Mouse (Mus musculus) midbrain, postnatal 0 days (tissue): ENCODE results near the gene Xlr5a. TPM values are rescaled to one million over a fixed set of nuclear protein-coding genes. Genes with fewer than 3 reads are reported as not detected.
"Not testable (repeated sequence)": the region's sequence is repeated elsewhere in the genome, so short reads cannot be mapped to it uniquely, and the experiment has no call there.

Source experiments
- ATAC-seq: fragments of 200-750 bp; cut with Nextera tagmentation; 2 replicates; pipeline ENCODE4 v1.8.0; 2017; ENCODE audit warnings: moderate number of reproducible peaks, mild to moderate bottlenecking, moderate TSS enrichment, moderate library complexity; ENCODE audit not compliant: low FRiP score
- DNase-seq: peaks from one replicate; pipeline ENCODE4 v3.0.0-alpha.2; 2015; ENCODE audit warnings: low spot score
- H3K27ac ChIP-seq: fragments of 300-500 bp; sonication (generic); 2 replicates; pipeline ENCODE4 v1.5.1; 2014; ENCODE audit warnings: low read depth, mild to moderate bottlenecking, low read length, mixed read lengths
- H3K27me3 ChIP-seq: fragments of 300-500 bp; sonication (generic); 2 replicates; pipeline ENCODE4 v1.6.1; 2014; ENCODE audit warnings: low read length, control low read depth, mixed read lengths; ENCODE audit not compliant: insufficient read depth
- H3K36me3 ChIP-seq: fragments of 300-500 bp; sonication (generic); 2 replicates; pipeline ENCODE4 v1.6.1; 2014; ENCODE audit warnings: low read length, control low read depth, mixed read lengths; ENCODE audit not compliant: insufficient read depth
- H3K4me1 ChIP-seq: fragments of 300-500 bp; sonication (generic); 2 replicates; pipeline ENCODE4 v1.6.1; 2014; ENCODE audit warnings: mild to moderate bottlenecking, control low read depth, antibody characterized with exemption, low read length, mixed read lengths; ENCODE audit not compliant: insufficient read depth
- H3K4me2 ChIP-seq: fragments of 300-500 bp; sonication (generic); 2 replicates; pipeline ENCODE4 v1.6.1; 2014; ENCODE audit warnings: low read depth, mild to moderate bottlenecking, low read length, mixed read lengths; ENCODE audit not compliant: poor library complexity, severe bottlenecking
- H3K4me3 ChIP-seq: fragments of 300-500 bp; sonication (generic); 2 replicates; pipeline ENCODE4 v1.5.1; 2014; ENCODE audit warnings: low read depth, mild to moderate bottlenecking, low read length, moderate library complexity
- H3K9ac ChIP-seq: fragments of 300-500 bp; sonication (generic); replicated peaks from 2 replicates; pipeline ENCODE4 v1.6.1; 2014; ENCODE audit warnings: mild to moderate bottlenecking, low read length, moderate library complexity, mixed read lengths; ENCODE audit not compliant: poor library complexity, severe bottlenecking
- H3K9me3 ChIP-seq: fragments of 300-500 bp; sonication (generic); 2 replicates; pipeline ENCODE4 v1.6.1; 2016; ENCODE audit warnings: low read length, control low read depth
- CTCF ChIP-seq: IDR thresholded peaks from 2 replicates; pipeline ENCODE4 v1.5.1; 2016; ENCODE audit warnings: antibody characterized with exemption, mild to moderate bottlenecking
- WGBS: fragments of 180-500 bp; shearing (Covaris S2); extraction: QIAGEN DNeasy Blood & Tissue Kit; methylation state at CpG from one replicate; pipeline ENCODE4 v1.1.7; 2014; 5-methylcytosine and 5-hydroxymethylcytosine counted together
- polyA plus RNA-seq: library from polyadenylated mRNA; unstranded; fragments of >200 nt; fragmentation: Nextera tagmentation; extraction: Ambion mirVana; gene quantifications from 2 replicates; pipeline ENCODE4 v1.2.1, GENCODE M21; 2015
- total RNA-seq: library from RNA; depleted of rRNA; stranded (reverse); fragments of >200 nt; gene quantifications from 2 replicates; pipeline ENCODE4 v1.2.3, GENCODE M21; 2014

Gene Xlr5a
- total and polyA plus RNA-seq, 2 experiments from 2014 or later: not detected

GRCm38 (mm10) chrX:73229288-73229687 is 63.5 kb downstream of the Xlr5a start:
- no peaks in the 10 kb centered on the region for H3K9me3 ChIP-seq
- WGBS: 24% methylated on average over 3 of the region's 3 CpGs

GRCm38 (mm10) chrX:73228606-73229214 is 64.1 kb downstream of the Xlr5a start:
- Histone ChIP-seq H3K4me3 (peak overlapping the region; percentile 61), H3K9me3 (no peaks in the 10 kb centered on the region), H3K27ac (peak overlapping the region; percentile 89), H3K27me3 (no peaks in the 10 kb centered on the region), H3K36me3 (no peaks in the 10 kb centered on the region), H3K9ac (peak overlapping the region; percentile 69), H3K4me2 (peak overlapping the region; percentile 54), H3K4me1 (no peaks in the 10 kb centered on the region)
- ATAC-seq (peak; percentile 74), DNase-seq (peak; percentile 65)
- TF ChIP-seq CTCF: peak; percentile 40
- 20% methylated on average over 44 of the region's 51 CpGs for WGBS

More at GRCm38 (mm10) chrX:73229288-73229687, 63.5 kb downstream of the Xlr5a start:
- Histone ChIP-seq H3K9ac (peak overlapping the region; percentile 69), H3K4me3 (peak overlapping the region; percentile 61), H3K27ac (peak overlapping the region; percentile 89), H3K4me1 (no peaks in the 10 kb centered on the region), H3K27me3 (no peaks in the 10 kb centered on the region), H3K36me3 (no peaks in the 10 kb centered on the region), H3K4me2 (peak overlapping the region; percentile 54)
- ATAC-seq (no peak), DNase-seq (no peak)
- TF ChIP-seq CTCF: no peak

DNA sequence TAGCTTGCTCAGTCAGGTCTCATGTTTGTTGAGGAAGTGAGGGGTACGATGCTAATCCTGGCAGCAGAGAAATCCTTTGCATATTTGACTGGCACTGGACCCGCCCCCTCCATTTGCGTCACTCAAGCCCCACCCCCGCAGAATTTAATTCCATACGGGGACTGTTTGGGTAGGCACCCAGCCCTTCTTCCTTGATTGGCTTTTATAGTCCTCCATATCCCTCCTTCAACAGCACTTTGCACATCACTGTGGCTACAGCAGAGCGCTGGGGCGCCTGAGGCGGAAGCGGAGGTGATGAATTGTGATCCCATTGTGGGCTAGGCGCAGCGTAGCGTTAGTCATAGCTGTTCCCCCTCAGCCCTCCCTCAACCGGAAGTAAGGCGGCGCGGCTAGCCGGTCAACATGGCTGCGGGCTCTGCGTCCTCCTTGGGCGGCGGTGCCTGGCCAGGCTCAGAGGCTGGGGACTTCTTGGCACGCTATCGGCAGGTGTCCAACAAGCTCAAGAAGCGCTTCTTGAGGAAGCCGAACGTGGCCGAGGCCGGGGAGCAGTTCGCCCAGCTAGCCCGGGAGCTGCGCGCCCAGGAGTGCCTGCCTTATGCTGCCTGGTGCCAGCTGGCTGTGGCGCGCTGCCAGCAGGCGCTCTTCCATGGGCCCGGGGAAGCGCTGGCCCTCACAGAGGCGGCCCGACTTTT is 64.7 kb downstream of the Xlr5a start, which contains the start of gene F8a:
F8a (plus strand) TSS at position 378 of the 692 bp plus-strand sequence.
- Histone ChIP-seq H3K27ac (peak within 1 kb of the TSS; percentile 89), H3K9ac (peak within 1 kb of the TSS; percentile 69), H3K4me3 (peak within 1 kb of the TSS; percentile 61), H3K4me2 (peak within 1 kb of the TSS; percentile 54), H3K4me1 (no peaks in the 10 kb centered on the region), H3K9me3 (no peaks in the 10 kb centered on the region), H3K36me3 (no peaks in the 10 kb centered on the region), H3K27me3 (no peaks in the 10 kb centered on the region)
- 20% methylated on average over 36 of the region's 39 CpGs for WGBS
- no peak for TF ChIP-seq CTCF
- DNase-seq (peak; percentile 88), ATAC-seq (peak; percentile 95)

GRCm38 (mm10) chrX:73225365-73225764 is 67.4 kb downstream of the Xlr5a start:
- H3K4me1 ChIP-seq: no peaks in the 10 kb centered on the region
- no peaks in the 10 kb centered on the region for H3K27me3 ChIP-seq
- H3K27ac ChIP-seq: no peak overlapping the region
- 42% methylated on average over 1 of the region's 1 CpGs for WGBS
- H3K4me2 ChIP-seq: no peak overlapping the region
- H3K9me3 ChIP-seq: no peaks in the 10 kb centered on the region
- H3K4me3 ChIP-seq: no peak overlapping the region
- no peak for TF ChIP-seq CTCF
- DNase-seq: no peak
- no peak for ATAC-seq
- no peaks in the 10 kb centered on the region for H3K36me3 ChIP-seq
- no peak overlapping the region for H3K9ac ChIP-seq

DNA sequence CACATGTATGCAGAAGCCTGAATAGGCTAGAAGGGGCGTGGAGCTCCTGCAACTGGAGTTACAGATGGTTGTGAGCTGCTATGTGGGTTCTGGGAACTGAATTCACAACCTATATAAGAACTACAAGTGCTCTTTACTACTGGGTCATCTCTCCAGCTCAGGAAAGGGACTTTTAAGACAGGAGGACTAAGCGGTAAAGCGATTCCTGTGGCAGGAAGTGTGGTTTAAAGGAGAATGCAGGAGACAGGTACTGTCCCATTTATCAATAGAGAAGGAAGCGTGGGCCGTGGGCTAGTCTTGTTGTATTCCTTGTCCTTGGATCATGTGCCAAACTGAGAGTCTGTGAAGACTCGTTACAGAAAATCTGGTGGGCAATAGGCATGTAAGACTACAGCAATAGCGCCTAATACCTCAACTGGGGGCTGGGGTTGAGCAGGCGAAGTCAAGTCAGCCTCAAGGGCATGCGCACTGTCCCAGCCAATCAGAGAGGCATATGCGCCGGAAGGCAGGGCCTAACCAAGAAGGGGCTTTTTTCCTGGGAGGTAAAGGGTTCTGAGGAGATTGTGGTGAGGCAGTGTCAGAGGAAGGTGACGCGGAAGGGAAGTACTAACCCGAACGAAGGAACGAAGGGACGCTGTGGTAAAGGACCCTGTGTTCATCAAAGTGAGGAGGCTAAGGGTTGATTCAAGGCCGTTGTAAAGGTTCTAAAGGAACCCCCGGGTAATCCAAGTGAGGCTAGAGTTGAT is 78.8 kb downstream of the Xlr5a start, which contains the start of gene Xlr4b:
Xlr4b (plus strand) TSS at position 515 of the 746 bp plus-strand sequence.
- H3K9me3 ChIP-seq, DNase-seq, H3K27ac ChIP-seq, H3K4me3 ChIP-seq, ATAC-seq, H3K9ac ChIP-seq, H3K4me1 ChIP-seq, H3K4me2 ChIP-seq, H3K27me3 ChIP-seq, H3K36me3 ChIP-seq: not testable (repeated sequence)
- 73% methylated on average over 10 of the region's 19 CpGs for WGBS

- H3K27ac ChIP-seq, H3K27me3 ChIP-seq, H3K36me3 ChIP-seq, H3K9ac ChIP-seq, H3K4me2 ChIP-seq, ATAC-seq, H3K4me3 ChIP-seq, H3K4me1 ChIP-seq, H3K9me3 ChIP-seq: not testable (repeated sequence)
- peak; percentile 0 for DNase-seq
- WGBS: 85% methylated on average over 12 of the region's 12 CpGs
Observed at GRCm38 (mm10) chrX:73191934-73192333, 100.8 kb downstream of the Xlr5a start, which contains the start of gene Xlr3b. TSS of gene Xlr3b (plus strand) at chrX:73192207.

DNA sequence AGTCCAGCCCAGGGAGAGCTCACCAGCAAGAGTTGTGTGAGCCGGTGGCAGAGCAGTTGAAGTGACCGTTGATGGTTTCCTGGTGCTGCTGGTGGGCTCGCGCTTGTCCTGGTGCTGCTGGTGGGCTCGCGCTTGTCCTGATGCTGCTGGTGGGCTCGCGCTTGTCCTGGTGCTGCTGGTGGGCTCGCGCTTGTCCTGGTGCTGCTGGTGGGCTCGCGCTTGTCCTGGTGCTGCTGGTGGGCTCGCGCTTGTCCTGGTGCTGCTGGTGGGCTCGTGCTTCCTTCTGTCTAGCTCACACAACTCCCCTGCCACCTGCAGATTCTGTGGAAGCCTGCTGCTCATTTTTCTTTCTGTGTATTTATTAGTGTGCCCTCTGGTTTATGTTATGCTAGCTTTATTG is 115.9 kb downstream of the Xlr5a start, which contains the start of gene Spin2d:
Spin2d (minus strand) TSS at position 101 of the 400 bp plus-strand sequence.
- WGBS: 60% methylated on average over 2 of the region's 15 CpGs
- H3K36me3 ChIP-seq: not testable (repeated sequence)

DNA sequence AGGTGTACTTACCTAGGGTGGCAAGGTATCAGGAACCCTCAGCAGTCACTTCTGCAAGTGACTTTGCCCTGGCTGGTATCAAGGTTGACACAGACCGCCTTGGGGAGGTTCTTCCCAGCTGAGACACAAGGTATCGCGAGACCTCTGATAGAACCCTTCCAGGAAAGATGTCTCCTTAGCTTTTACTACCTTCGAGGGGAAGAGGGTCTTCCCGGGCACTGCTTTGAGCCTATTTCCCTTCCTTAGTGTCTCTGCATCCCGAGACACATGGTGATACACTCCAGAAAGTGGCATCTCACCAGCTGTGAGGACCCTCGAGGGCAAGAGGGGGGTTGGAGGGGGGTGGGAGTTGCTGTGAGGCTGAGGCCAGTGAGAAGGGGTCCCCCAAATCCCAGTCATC is 143.4 kb downstream of the Xlr5a start, which contains the start of gene DXBay18:
DXBay18 (minus strand) TSS at position 101 of the 400 bp plus-strand sequence.
- WGBS: no CpG with 5 or more reads among the region's 7 CpGs
- not testable (repeated sequence) for H3K27me3 ChIP-seq, H3K4me3 ChIP-seq, H3K9me3 ChIP-seq, DNase-seq, H3K9ac ChIP-seq, H3K4me2 ChIP-seq, H3K27ac ChIP-seq, H3K4me1 ChIP-seq, ATAC-seq, H3K36me3 ChIP-seq

More for the DNA sequence above, 115.9 kb downstream of the Xlr5a start, which contains the start of gene Spin2d:
- H3K27me3 ChIP-seq, H3K9ac ChIP-seq, H3K4me2 ChIP-seq, H3K4me1 ChIP-seq, ATAC-seq, H3K4me3 ChIP-seq, H3K27ac ChIP-seq, DNase-seq, H3K9me3 ChIP-seq: not testable (repeated sequence)
